Mouse (Mus musculus) lung, postnatal 36 days (tissue): ENCODE results near the gene Mybpc2.

Source experiments
- DNase-seq: peaks from one replicate; pipeline ENCODE4 v3.0.0; 2022; ENCODE audit warnings: mixed read lengths

The Mybpc2 gene

DNA sequence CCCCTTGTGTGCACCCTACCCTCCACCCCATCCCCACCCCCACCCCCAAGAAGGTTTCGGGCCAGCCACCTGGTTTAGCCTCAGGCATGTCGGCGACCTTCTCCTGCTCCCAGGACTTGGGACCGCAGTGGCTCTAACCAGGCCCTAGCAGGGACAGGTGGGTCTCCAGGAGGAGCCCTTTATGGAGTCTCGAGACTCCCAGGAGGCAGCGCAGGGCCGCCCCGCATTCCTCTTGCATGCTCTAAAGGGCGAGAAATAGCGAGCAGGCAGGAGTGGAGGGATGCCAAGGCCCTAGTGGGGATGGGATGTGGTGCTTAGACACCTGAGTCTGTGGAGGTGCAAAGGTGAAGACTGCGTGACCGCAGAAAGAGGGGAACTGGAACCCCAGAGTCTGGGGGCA, at the start of gene Mybpc2:
TSS of gene Mybpc2 (minus strand) at position 155 of the 400 bp plus-strand sequence.
- DNase-seq = peak; percentile 45

DNA sequence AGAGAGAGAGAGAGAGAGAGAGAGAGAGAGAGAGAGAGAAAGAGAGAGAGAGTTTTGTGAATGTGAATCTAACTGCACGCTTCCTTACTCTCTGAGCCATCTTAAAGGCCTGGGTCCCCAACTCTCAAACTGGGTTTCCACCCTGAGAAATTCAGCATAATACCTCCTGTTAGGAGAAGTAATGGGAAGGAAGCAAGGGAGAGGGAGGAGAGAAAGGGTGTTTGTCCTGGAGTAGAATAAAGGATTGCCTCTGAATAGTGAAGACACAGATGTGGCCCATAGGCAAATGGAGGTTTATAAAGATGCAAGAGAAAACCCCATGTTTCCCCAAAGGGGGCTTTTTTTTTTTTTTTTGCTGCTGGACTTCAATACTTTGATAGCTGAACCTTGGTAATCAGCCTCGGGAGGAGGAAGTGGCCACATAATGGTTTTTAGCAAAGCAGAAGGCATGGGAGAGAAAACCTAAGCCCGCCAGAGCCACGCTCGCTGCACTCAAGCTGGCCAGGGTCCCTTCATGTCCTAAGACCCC, 48.6 kb upstream of the Mybpc2 start:
- DNase-seq = no peak

DNA sequence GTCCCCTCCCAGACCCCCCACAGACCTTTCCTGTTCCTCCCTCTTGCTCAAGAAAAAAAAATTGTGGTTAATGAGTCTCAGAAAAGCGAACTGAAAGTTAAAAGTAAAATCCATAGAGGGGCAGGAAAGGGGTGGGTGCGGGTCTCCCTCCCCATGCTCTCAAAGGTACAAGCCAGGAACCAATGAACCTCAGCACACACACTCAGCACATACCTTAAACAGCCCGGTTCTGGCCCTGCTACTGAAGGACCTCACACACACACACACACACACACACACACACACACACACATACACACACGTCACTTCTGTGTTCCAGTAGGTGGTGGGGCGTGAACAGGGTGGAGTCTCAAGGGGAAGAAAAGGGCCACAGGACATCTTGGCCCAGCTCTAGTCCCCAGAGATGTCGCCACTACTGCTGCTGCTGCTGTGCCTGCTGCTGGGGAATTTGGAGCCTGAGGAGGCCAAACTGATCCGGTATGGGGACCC, 47.8 kb upstream of the Mybpc2 start, which contains the start of gene Napsa:
TSS of gene Napsa (plus strand) at position 168 of the 489 bp plus-strand sequence.
- DNase-seq = peak; percentile 87

DNA sequence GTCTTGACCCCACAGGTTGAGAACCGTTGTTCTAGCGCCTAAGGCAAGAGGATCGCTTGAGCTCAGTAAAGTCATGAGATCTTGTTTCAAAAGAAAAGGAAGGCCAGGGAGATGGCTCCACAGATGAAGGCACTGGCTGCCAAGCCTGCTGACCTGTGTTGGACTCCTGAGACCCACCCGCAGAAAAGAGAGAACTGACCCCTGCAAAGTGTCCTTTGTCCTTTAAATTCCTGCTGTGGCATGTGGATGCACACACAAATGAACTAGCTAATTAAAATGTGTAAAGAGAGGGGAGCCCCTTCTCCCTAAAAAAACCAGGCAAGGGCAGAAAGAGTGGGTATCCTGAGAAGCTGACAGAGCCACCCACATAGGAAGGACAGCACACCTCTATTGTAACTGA, 47.4 kb upstream of the Mybpc2 start:
- no peak for DNase-seq

DNA sequence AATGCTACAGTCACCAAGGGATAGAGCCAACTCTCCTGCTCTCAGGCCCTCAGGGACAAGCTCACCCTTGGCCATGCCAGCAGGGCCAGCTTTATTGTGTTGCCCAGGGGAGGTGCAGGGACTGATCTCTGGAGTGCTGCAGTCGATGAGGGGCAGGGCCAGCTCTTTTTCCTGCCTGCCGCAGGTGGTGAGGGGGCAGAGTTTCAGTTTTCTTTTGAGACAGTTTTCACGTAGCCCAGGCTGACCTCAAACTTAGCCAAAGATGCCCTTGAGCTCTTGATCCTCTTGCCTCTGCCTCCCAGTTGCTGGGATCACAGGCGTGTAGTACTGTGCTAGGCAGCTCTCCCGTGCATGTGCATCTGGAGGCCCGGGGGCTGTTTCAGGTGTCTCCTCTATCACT, 46.5 kb upstream of the Mybpc2 start:
- DNase-seq = no peak

DNA sequence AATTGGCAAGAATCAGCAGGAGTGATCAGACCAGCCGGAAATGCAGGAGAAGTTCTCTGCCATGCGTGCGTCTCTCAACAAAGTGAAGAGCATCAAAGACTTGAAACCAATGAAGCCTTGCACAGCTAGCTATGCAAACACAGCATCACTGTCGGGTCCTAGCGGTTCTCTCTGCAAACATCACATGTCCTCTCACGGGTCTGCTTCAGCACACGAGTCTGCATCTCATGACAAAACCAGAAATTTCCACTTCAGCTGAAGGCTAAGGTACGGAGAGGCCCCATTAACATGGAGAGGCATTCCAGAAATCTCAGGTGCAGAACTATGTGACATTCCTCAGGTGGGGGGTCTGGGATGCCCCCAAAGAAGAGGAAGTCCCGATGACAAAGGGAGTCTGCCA, 44.3 kb upstream of the Mybpc2 start:
- DNase-seq = no peak

DNA sequence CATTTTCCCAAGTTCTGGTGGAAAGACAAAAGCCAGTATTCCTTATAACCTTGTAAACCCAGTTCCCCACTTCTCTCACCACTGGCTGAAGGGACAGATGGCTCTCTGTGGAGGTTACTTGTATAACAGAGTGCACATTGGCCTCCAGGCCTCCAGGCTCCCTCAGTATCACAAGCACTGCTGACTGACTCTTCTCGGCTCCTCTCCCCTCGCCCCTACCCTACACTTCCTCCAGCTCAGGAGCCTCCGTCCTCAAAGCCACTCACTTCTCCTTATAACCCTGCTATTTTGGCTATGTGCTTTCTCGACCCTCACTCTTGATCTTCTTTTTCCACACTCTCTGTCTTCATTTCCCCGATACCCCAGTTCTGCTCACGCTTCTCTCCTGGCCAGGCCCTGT, 41.0 kb upstream of the Mybpc2 start:
- DNase-seq = no peak

DNA sequence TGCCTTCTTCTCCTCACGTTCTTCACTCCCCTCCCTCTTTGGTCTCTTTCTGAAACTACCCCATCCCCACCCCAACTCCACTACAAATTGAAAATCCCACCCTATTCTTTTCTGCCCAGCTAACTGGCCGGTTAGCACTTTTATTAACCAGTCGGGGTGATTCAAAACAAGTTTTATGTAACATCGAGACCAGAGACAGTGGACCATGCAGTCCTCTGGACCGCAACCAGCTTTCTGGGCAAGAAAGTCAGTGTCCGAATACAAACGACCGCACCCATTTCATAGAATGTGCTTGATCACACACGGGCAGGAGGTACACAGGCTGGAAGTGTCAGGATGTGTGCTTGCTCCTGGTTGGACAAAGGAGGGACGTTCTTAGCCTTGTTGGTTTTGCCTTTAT, 40.0 kb upstream of the Mybpc2 start:
- no peak for DNase-seq

DNA sequence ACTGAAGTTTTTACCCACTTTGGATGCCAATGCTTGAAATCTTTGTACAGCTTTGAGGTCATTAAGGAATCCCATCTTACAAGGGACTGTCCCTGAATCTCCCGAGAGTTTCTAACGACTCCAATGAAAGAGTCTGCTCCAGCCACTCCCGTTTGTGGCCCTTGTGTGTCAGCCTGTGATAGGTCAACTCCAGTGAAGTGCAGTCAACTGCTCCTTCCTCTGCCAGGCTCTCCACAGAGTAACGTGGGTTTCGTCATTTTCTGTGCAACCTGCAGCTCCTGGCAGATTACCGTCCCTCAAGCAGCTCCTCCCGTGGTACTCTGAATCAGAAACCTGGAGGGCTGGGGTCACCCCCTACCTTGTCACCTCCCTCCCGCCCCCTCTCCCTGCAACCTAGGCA, 38.8 kb upstream of the Mybpc2 start:
- peak; percentile 60 for DNase-seq

DNA sequence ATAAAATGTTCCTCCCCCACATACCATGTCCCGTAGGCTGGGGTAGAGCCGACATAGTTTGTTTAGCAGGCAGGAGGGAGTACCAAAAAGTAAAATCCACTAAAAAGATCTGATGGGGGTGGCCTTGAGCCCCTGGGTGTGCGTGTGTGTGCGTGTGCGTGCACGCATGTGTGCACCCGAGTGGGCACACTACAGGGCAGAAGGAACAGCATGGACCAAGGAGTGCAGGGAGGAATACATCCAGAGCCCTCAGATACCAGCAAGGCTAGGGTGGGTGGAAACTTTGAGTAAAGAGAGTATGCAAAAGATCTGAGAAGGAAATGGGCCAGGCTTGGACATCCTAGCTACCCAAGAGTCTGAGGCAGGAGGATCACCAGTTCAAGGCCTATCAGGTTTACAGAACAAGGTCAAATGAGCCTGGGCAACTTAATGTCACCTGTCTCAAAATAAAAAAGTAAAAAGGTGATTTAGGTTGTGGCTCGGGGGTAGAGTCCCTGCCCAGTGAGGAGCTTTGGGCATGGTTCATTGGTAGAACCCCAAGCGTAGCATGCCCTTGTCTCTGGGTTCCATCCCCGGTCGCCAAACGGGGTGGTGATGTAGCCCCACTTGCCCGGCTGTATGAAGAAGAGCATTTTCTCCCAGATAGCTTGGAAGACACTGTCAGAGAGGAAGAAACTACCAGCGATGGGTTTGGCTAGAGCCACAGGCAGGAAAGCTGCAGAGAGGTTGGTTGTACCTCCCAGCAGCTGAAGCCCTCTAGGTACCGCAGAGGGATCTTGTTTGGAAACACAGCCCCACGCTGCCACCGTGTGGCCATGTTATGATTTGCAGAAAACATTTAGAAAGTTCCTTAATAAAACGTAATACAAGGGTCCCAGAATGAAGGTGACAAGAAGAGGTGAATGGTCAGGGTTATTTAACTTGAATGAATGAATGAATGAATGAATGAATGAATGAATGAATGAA, 36.3 kb upstream of the Mybpc2 start:
- DNase-seq = peak; percentile 92

DNA sequence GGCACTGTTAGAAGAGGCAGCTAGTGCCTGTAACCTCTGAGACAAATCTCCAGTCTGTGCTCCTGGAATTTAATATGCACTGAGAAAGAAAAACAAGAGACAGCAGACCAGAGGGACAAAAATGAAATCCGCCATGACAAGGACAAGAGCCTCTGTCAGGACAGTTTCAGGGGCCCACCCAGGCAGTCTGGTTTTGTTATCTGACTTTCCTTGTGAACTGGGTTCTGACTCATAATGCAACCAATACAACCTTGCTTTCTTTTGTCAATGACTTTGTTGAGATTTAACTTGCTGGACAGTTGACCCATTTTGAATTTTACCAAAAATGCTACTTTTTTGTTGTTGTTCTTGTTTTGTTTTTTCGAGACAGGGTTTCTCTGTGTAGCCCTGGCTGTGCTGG, 33.2 kb upstream of the Mybpc2 start:
- DNase-seq = no peak

DNA sequence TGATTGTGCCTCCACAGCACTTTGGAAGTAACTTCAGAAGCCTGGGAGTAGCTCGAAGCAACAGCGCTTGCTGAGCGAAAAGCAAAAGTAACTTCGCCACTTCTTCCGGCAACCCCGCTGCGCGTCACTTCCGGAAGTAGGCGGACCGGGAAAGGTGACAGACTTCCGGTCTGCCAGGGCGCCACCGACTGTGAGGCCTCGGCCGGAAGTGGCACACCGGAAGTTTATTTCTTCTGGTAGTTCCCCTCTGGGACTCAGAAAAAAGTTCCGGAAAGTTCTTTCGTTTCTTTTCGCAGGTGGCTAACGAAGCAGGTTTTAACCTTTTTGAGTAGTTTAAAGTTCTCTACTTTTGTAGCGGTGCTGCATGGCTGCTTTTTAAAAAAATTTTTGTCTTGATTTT, 29.4 kb upstream of the Mybpc2 start, which contains the start of gene Nr1h2:
TSS of gene Nr1h2 (minus strand) at position 126 of the 400 bp plus-strand sequence.
- peak; percentile 98 for DNase-seq

DNA sequence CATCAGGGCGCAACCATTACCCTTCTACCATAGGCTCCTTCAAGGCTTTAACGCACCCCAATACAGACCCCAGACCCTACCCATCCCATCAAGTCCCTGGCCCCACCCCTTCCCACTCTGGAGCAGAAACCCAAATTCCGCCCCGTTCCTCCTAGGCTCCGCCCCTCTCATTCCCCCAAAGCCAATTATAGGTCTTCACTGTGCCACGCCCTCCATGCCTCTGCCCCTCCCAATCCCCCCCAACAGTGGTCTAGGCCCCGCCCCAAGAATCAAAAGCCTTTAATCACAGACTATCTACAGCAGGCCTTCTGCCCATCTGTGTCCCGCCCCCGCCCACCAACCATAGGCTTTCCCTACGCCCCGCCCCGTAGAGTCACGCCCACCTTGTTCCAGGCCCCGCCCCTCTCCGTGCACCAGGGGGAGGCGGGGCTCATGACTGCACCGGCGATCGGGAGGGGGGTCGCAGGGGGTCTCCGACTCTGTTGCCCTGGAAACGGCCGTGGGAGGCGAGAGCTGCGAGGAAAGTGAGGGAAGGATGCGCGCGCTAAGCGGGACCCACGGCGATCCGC, 28.8 kb upstream of the Mybpc2 start:
- DNase-seq = peak; percentile 84

DNA sequence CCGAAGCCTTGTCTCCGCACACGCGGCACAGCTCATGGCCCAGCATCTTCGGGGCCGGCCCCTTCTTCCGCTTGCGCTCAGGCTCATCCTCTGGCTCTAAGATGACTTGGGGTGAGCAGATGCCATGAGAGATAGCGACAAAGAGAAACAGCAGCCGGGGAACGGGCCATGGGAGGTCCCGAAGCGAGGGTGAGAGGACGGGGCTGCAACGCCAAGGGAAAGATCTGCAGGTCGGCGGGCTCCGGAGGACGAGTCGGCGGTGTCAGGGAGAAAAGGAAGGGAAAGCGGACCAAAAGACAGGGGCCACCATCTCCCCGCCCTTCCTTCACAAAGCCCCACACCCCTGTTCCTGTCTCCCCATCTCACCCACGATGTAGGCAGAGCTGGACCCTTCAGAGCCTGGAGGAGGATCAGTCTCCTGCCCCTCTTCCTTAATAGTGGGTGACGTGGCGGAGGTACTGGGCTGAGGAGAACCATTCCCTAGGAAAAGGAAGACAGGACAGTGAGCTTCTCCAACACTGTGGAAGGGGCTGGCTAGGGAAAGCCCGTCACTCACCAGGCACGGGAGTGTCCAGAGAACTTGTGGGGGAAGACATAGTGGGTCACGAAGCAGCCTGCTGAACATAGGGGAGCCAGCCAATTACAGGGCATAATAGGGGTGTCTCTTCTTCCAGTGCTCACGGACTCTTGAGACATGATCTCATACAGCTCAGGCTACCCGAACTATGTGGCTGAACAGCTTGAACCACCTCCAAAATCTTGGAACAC, 27.9 kb upstream of the Mybpc2 start:
- DNase-seq = no peak

DNA sequence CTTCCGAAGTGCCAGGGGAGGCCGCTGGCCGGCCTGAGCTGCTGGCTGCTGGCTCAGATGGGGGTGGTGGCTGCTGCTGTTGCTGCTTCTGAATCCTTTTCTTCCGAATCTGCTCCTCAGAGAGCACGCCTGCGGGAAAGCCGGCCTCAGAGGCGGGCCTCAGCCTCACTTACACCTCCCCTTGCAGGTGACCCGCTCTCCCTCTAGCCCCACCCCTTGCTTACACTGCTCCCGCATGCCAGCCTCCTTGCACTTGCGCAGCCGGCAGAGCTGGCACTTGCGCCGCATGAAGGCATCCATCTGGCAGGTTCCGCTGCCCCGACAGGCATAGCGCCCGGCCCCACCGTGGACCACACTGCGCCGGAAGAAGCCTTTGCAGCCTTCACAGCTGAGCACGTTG, 27.3 kb upstream of the Mybpc2 start:
- no peak for DNase-seq

DNA sequence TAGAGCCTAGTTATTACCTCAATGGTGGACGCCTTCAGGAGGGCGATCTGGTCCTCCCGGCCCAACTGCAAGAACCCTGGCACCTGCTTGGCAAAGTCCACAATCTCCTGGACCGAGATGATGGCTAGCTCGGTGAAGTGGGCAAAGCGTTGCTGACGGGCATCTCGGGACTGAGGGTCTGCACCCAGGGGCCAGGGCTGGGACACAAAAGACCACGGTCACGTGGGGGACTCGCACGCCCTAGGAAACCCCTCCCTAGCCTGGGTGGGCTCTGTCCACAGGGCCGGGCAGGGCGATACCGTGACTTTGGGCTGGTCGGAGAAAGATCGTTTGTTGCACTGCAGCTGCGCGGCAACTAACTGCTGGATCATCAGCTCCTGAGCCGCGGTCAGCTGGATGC, 26.8 kb upstream of the Mybpc2 start:
- DNase-seq = no peak

DNA sequence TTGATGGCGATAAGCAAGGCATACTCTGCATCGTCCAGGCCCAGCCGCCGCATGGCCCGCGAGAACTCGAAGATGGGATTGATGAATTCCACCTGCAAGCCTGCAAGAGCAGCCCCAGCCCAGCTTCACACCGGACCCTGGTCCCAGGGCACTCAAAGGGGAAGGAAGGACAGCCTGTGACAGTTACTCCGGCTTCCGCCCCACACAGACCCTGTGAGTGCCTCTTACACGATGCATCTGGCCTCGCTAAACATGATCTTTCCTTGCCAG, 25.9 kb upstream of the Mybpc2 start:
- no peak for DNase-seq

DNA sequence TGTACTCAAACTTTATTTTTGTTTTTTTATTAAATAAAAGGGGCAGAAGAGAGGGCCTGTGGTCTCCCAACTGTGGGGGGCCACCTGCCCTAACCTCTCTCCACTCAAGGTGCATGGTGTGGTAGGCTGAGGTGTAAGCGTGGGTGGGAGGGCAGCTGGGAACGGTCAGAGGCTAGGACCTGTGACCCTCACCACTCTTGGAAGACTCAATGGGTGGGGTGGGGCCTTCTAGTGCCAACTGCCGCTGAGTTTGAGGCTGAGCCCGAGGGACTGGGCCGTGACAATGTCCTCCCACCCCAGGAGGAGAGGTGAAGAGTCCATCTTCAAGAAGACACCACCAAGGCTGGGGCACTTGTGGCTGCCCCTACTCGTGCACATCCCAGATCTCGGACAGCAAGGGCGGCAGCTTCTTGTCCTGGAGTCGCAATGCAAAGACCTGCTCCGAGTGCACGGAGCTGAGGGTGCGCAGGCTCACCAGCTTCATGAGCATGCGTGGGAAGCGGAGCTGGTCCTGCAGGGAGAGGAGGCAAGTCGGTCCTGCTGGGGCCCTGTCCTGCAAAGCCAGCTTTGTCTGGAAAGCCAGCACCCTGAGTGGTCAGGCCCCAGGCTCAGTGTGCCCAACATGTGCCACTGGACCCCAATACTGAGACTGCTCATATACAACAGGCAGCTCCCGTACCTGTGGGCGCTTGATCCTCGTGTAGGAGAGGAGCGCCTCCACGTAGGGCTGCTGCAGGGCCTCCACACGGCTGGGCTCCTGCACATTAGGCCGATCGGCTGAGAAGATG, 25.4 kb upstream of the Mybpc2 start:
- DNase-seq = no peak

DNA sequence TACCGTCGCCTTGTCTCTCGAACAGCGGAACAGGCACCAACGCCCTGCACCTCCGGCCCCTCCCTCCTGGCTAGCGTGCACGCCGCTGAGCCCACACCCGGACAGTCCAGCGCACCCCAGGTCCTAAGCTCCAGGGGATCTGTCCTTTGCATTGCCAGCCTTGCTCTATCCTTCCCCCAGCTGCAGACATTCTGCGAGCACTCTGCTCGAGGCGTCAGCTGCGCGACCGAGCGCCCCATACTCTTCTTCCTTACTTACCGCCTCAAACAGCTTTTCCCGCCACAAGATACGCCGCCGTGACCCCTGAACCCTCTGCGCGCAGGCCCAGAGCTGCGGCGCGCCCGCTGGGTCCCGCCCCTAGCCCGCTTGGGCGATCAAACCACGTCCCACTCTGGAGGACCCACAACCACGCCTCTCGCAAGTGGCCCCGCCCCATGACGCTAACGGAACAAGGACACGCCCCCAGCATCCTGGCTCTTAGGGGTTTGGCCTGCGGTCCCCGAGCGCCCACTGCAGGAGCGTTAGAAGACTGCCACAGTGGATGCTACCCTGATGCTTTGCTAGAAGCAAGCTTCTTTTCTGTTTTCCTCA, 24.1 kb upstream of the Mybpc2 start, which contains the start of gene Pold1:
TSS of gene Pold1 (minus strand) at position 353 of the 591 bp plus-strand sequence.
- peak; percentile 100 for DNase-seq

DNA sequence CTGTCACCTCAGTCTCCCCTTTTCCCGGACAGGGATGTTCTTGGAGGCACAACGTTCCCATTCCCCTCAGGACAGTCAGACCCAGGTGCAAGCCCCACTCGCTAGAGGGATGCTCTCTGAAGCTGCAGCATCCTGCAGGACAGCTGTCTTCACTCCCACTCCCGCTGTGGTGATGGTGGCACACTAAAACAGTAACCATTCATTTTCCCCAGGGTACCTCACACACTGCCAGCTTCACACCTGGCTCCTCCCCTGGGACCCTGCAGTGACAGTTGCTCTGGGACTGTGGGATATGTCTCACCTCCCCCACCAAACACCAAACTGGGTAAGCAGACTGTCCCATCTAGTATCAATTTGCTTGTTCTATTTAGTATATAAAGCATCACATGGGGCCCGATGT, 23.3 kb upstream of the Mybpc2 start:
- no peak for DNase-seq

DNA sequence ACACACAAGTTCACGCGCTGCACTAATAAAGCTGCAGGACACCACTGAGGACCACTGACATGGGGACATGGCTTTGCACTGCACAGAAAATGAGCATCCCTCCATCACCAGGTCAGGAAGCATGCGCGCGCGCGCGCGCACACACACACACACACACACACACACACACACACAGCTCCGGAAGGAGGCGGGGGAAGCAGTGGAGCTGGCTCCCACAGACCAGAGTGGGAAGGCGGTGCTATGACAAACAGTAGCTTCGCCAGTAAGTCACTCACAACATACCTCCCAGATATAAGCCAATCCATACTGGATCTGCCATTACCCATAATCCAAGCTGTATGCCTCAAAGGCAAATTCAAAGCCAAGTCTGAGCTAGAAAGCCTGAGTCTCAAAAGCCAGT, 22.6 kb upstream of the Mybpc2 start:
- DNase-seq = no peak

DNA sequence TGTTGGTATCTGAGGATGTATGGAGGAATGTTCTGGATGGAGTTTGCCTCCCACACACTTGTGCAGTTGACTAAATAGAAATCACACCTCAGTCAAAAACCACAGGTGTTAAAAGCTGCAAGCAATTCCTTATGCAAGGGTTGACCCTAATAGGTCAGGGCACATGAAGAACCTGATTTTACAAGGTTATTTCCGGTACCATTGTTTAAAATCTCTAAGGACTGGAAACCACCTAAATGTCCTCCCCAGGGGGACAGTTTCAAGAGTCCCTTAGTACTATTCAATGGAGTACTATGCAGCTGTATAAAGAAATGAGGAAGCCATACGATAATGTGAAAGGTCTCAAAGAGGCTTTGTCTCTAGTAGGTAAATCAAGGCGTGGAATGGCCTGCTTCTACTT, 21.8 kb upstream of the Mybpc2 start:
- DNase-seq = no peak
